Mouse (Mus musculus) neutrophil, adult 5-6 weeks (primary cell): ENCODE measurements at regions not wholly inside any gene's neighbourhood (a gene's known extent, or its start where the extent isn't known, plus 50 kb on each side); places are given as distances from the start of the nearest gene placed in this dataset.
"Not testable (repeated sequence)": the region's sequence is repeated elsewhere in the genome, so short reads cannot be mapped to it uniquely, and the experiment has no call there.

Source experiments
- ATAC-seq: fragments of 151-379, 151-347 bp; 2 replicates; pipeline ENCODE4 v1.8.0; 2017; ENCODE audit warnings: mild to moderate bottlenecking, moderate TSS enrichment; ENCODE audit not compliant: insufficient number of reproducible peaks, poor library complexity, low FRiP score, severe bottlenecking; ENCODE audit errors: extremely low read depth

GRCm38 (mm10) chr2:160578384-160579320 lies 67.0 kb upstream of the Top1 start:
- peak; percentile 23; the same call in 1 of the 2 replicates for ATAC-seq

DNA sequence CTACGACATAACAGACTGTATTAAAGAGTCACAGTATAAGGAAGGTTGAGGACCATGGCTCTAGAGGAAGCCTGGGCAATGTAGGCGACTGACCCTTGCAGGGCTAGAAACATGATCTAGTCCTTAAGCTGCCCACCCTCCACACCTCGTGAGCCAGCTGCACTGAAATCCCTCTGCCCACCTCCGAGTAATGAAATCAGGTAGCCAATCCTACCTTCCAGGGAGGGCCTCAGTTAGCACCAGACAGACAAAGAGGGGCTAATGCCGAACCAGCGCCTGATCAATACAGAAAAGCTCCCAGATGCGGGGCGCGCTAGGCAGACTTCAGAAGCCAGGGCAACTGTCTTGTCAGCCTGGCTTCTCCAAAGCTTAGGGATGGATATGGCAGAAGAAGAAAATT lies 65.4 kb upstream of the Top1 start:
- no peak for ATAC-seq

- ATAC-seq = no peak
These were observed 64.7 kb upstream of the Top1 start for GRCm38 (mm10) chr2:160581029-160581428.

GRCm38 (mm10) chr2:160583034-160583433 lies 62.7 kb upstream of the Top1 start:
- ATAC-seq = not testable (repeated sequence)

- ATAC-seq = no peak
These were observed 62.2 kb upstream of the Top1 start for GRCm38 (mm10) chr2:160583506-160583905.

GRCm38 (mm10) chr2:160584568-160584967 lies 61.1 kb upstream of the Top1 start:
- no peak for ATAC-seq

- no peak for ATAC-seq
These were observed 58.5 kb upstream of the Top1 start for GRCm38 (mm10) chr2:160587015-160587835.

DNA sequence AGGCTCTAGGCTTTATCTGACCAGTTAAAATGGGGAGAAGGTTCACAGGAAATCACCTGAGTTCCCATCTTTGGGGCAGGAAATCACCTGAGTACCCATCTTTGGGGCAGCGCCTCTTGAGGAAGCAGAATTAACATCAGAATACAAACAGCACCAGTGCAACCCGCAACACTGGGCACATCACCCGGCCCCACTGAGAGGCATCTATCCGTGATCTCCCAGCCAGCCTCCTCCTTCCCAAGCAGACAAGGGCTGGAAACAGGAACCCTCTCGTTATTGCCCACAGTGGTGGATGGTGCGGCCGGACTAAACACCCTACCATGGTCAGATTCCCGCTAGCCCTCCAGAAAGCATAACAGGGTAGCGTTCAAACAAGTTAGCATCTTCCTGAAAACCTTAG lies 57.3 kb upstream of the Top1 start:
- ATAC-seq = no peak

GRCm38 (mm10) chr2:160590209-160590910 lies 55.3 kb upstream of the Top1 start:
- no peak for ATAC-seq

GRCm38 (mm10) chr2:160591446-160592180 lies 54.1 kb upstream of the Top1 start:
- no peak for ATAC-seq

GRCm38 (mm10) chr2:160593035-160593434 lies 52.7 kb upstream of the Top1 start:
- no peak for ATAC-seq
